Mouse (Mus musculus): ENCODE measurements around the gene Mgp. TPM values are rescaled to one million over a fixed set of nuclear protein-coding genes. Genes with fewer than 3 reads are reported as not detected.

The Mgp gene
- polyA plus RNA-seq (2015; fragmentation: Nextera tagmentation; extraction: Ambion mirVana), result 570 and 632 TPM in 2 replicates

DNA sequence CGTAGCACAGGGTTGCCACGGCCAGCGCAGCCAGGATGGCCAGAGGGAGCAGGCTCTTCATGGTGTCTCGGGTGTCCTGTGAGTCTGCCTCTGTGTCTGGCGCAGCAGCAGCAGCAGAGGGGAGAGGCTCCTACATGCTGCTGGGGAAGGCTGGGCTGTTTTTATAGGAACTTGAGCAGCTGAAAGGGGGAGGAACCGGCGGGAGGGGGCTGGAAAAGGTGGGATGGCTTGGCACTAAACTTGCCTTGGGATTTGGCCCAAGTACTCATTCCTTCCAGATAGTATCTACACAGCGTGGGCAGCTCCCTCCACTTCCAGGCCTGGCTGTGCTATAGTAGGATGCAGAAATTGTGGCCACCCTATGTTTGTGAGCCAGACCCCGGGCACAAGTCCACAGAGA lies at the start of gene Mgp:
Mgp (minus strand) TSS at position 154 of the 400 bp plus-strand sequence.
- peaks cover 9% of the 10 kb centered on the region for H3K36me3 ChIP-seq (ENCODE audit: control insufficient read depth, insufficient read depth)
- no peaks in the 10 kb centered on the region for H3K9me3 ChIP-seq (replicated peaks; ENCODE audit: control insufficient read depth, low read length)
- H3K27me3 ChIP-seq (ENCODE audit: control insufficient read depth, insufficient read depth, low read length), result no peaks in the 10 kb centered on the region
- H3K27ac ChIP-seq (ENCODE audit: low read length), result peak within 1 kb of the TSS; percentile 90
- H3K4me2 ChIP-seq (ENCODE audit: low read depth, low read length), result peak within 1 kb of the TSS; percentile 62
- 26% methylated on average over 9 of the region's 9 CpGs for WGBS
- peak within 1 kb of the TSS; percentile 72 for H3K9ac ChIP-seq (ENCODE audit: low read length)
- peak within 1 kb of the TSS; percentile 56 for H3K4me3 ChIP-seq (ENCODE audit: low read length)
- peak; percentile 80 for ATAC-seq (replicated peaks; ENCODE audit: extremely low read depth, insufficient read depth, low FRiP score)
- peaks cover 11% of the 10 kb centered on the region for H3K4me1 ChIP-seq (ENCODE audit: control insufficient read depth, insufficient read depth, low read length)

DNA sequence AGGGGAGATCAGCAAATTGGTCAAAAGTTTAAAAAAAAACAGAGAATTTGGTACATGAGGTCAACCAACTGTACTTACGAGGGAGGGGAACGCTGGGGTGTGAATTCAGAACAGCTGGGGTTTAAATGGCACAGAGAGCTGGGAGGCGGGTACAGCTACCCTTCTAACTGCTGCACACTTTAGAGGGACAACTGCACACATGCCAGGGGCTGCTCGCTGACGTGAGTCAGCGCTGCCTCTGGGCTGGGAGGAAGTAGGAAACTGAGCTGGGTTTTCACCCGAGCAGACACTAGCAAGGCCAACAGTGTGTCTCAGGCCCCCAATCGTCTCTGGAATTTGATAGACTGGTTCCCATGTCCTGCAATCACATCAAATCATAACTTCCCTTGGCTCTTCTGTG lies 49.4 kb upstream of the Mgp start:
- ATAC-seq (replicated peaks; ENCODE audit: extremely low read depth, insufficient read depth, low FRiP score), result no peak
- H3K27ac ChIP-seq (ENCODE audit: low read length), result peak overlapping the region; percentile 5; the same call in 1 of the 2 replicates
- no peaks in the 10 kb centered on the region for H3K4me1 ChIP-seq (ENCODE audit: control insufficient read depth, insufficient read depth, low read length)
- no peaks in the 10 kb centered on the region for H3K9me3 ChIP-seq (replicated peaks; ENCODE audit: control insufficient read depth, low read length)
- no peak overlapping the region for H3K4me3 ChIP-seq (ENCODE audit: low read length)
- no peaks in the 10 kb centered on the region for H3K27me3 ChIP-seq (ENCODE audit: control insufficient read depth, insufficient read depth, low read length)
- peaks cover 5% of the 10 kb centered on the region for H3K36me3 ChIP-seq (ENCODE audit: control insufficient read depth, insufficient read depth)
- WGBS, result 61% methylated on average over 8 of the region's 8 CpGs
- no peak overlapping the region for H3K9ac ChIP-seq (ENCODE audit: low read length)
- no peak overlapping the region for H3K4me2 ChIP-seq (ENCODE audit: low read depth, low read length)

DNA sequence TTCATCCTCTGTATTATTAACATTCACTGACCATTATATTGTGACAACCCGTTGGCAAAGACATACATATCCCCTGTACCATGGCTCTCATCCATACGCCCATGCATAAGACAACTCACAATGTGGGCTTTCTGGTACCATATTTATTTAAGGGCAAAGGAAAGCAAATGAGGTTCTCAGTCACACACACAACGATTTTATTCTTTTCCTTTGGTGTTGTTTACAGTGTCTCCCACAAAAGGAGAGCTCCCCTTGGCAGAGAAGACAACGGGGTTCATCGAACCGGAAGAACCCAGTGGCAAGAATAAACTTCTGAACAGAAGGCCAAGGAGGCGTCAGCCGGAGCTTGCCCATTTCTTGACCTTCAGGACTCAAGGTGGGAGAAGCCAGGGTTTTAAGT lies 47.9 kb upstream of the Mgp start, which contains the start of gene Pde6h:
Pde6h (plus strand) TSS at position 301 of the 400 bp plus-strand sequence.
- no peaks in the 10 kb centered on the region for H3K27me3 ChIP-seq (ENCODE audit: control insufficient read depth, insufficient read depth, low read length)
- H3K4me3 ChIP-seq (ENCODE audit: low read length), result no peak within 1 kb of the TSS
- 88% methylated on average over 8 of the region's 8 CpGs for WGBS
- H3K4me2 ChIP-seq (ENCODE audit: low read depth, low read length), result no peak within 1 kb of the TSS
- no peak within 1 kb of the TSS for H3K9ac ChIP-seq (ENCODE audit: low read length)
- no peaks in the 10 kb centered on the region for H3K4me1 ChIP-seq (ENCODE audit: control insufficient read depth, insufficient read depth, low read length)
- no peak for ATAC-seq (replicated peaks; ENCODE audit: extremely low read depth, insufficient read depth, low FRiP score)
- H3K36me3 ChIP-seq (ENCODE audit: control insufficient read depth, insufficient read depth), result peaks cover 5% of the 10 kb centered on the region
- no peak within 1 kb of the TSS for H3K27ac ChIP-seq (ENCODE audit: low read length)
- H3K9me3 ChIP-seq (replicated peaks; ENCODE audit: control insufficient read depth, low read length), result no peaks in the 10 kb centered on the region

DNA sequence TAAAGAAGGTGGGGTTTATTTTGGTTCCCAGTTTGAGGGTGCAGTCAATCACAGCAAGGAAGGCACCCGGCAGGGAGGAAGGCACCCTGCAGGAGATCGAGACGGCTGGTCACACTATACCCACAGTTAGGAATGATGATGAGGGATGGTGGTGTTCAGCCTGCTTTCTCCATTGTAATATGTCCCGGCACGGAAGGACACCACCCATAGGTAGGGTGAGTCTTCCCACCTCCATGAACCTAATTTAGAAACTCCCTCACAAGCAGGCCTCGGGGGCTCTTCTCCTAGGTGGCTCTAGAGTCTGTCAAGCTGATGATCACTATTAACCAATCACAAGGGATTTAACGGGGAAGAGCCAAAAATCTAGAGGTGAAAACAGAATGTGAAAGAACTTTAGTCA lies 47.2 kb upstream of the Mgp start:
- Histone ChIP-seq H3K4me1 (ENCODE audit: control insufficient read depth, insufficient read depth, low read length) (no peaks in the 10 kb centered on the region), H3K27ac (ENCODE audit: low read length) (no peak overlapping the region), H3K4me2 (ENCODE audit: low read depth, low read length) (no peak overlapping the region), H3K36me3 (ENCODE audit: control insufficient read depth, insufficient read depth) (peaks cover 5% of the 10 kb centered on the region), H3K9me3 (replicated peaks; ENCODE audit: control insufficient read depth, low read length) (no peaks in the 10 kb centered on the region), H3K4me3 (ENCODE audit: low read length) (no peak overlapping the region), H3K27me3 (ENCODE audit: control insufficient read depth, insufficient read depth, low read length) (no peaks in the 10 kb centered on the region), H3K9ac (ENCODE audit: low read length) (no peak overlapping the region)
- ATAC-seq (replicated peaks; ENCODE audit: extremely low read depth, insufficient read depth, low FRiP score), result no peak
- 83% methylated on average over 7 of the region's 7 CpGs for WGBS

DNA sequence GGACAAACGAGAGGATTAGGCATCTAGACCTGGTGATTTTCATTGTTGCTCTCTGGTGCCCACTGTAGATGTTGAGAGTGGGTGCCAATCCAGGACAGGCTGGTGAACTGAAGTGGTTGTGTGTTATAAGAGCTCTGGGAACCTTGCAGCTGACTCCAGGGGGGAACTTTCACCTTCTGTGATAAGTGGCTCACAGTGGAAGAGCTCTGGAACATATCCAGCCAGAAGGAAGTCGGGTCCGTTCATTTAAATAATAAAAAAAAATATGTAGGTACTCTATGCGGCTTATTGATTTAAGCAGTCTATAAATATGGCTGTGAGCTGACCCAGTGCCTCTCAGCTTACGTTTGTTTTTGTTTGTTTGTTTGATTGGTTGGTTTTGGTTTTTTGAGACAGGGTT lies 46.5 kb upstream of the Mgp start, which contains the start of gene Erp27:
Erp27 (minus strand) TSS at position 101 of the 400 bp plus-strand sequence.
- H3K9me3 ChIP-seq (replicated peaks; ENCODE audit: control insufficient read depth, low read length), result no peaks in the 10 kb centered on the region
- H3K27ac ChIP-seq (ENCODE audit: low read length), result no peak within 1 kb of the TSS
- H3K36me3 ChIP-seq (ENCODE audit: control insufficient read depth, insufficient read depth), result peaks cover 5% of the 10 kb centered on the region
- WGBS, result 54% methylated on average over 5 of the region's 5 CpGs
- no peaks in the 10 kb centered on the region for H3K27me3 ChIP-seq (ENCODE audit: control insufficient read depth, insufficient read depth, low read length)
- ATAC-seq (replicated peaks; ENCODE audit: extremely low read depth, insufficient read depth, low FRiP score), result no peak
- H3K4me2 ChIP-seq (ENCODE audit: low read depth, low read length), result no peak within 1 kb of the TSS
- H3K4me1 ChIP-seq (ENCODE audit: control insufficient read depth, insufficient read depth, low read length), result no peaks in the 10 kb centered on the region
- no peak within 1 kb of the TSS for H3K9ac ChIP-seq (ENCODE audit: low read length)
- no peak within 1 kb of the TSS for H3K4me3 ChIP-seq (ENCODE audit: low read length)

DNA sequence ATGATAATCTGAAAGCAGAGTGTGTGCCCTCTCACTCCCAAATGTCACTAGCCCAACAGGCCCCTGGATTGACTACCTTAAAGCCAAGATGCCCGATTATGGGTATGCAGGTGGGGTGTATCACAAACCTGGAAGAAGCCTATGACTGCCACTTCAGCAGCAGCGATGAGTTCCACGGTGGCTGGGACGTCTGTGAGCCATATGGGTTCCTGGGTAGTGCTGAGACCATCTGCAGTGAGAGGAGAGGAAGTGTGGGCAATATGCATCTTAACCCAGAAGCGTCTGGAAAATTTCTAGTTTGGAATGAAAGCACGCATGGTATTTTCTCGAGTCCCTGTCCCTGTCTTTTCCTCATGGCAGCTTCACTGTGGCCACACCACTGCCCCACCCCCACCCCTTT lies 46.0 kb upstream of the Mgp start:
- no peak for ATAC-seq (replicated peaks; ENCODE audit: extremely low read depth, insufficient read depth, low FRiP score)
- no peak overlapping the region for H3K9ac ChIP-seq (ENCODE audit: low read length)

DNA sequence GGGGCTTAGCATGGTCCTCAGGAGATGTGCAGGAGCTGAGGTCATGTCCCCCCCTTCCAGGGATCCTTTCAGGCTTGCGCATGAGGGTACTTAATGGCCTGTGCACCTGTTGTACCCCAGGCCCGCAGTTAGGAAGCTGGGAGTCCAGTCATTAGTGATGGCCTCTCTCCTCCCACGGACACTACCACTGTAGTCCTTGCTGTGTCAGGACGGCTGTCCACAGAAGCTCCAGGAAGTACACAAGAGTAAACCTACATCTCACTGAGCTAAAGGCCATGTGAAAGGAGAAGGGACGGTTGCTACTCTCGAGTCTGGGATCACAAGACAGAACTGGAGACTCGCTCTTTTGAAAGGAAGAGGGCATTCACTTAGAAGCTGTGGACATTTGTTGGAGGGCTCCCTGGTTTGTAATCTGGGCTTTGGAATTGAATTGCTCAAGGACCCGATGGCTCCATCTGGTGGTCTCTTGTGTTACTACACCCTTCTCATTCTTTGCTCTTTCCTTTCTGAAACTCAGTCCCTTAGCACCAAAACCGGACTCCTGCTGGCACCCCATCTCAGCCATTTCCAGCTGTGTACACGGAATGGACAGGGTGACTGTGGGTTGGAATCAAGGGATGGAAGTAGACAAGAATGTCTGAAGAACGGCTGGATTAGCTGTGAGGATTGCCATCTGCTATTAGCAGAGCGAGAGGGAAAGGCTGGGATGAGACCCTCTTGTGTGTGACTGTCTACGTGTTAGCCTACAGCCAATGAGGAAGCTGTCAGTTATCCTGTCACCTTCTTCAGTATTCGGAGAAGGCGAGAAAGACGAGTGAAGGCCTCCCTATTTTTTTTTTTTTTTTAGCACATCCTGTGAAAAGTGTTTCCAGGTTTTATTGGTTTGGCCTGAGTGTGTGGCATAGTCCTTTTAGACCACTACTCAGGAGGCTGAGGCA lies 45.0 kb upstream of the Mgp start:
- Histone ChIP-seq H3K27me3 (ENCODE audit: control insufficient read depth, insufficient read depth, low read length) (no peaks in the 10 kb centered on the region), H3K27ac (ENCODE audit: low read length) (no peak overlapping the region), H3K9me3 (replicated peaks; ENCODE audit: control insufficient read depth, low read length) (no peaks in the 10 kb centered on the region), H3K4me3 (ENCODE audit: low read length) (no peak overlapping the region), H3K9ac (ENCODE audit: low read length) (peak overlapping the region; percentile 47; the same call in 1 of the 2 replicates), H3K4me2 (ENCODE audit: low read depth, low read length) (no peak overlapping the region), H3K36me3 (ENCODE audit: control insufficient read depth, insufficient read depth) (peaks cover 5% of the 10 kb centered on the region), H3K4me1 (ENCODE audit: control insufficient read depth, insufficient read depth, low read length) (no peaks in the 10 kb centered on the region)
- WGBS, result 33% methylated on average over 16 of the region's 16 CpGs
- 0 out of 2 replicates have a peak, but pooled peaks have one; percentile 3 for ATAC-seq (replicated peaks; ENCODE audit: extremely low read depth, insufficient read depth, low FRiP score)

More for the DNA sequence above, 46.0 kb upstream of the Mgp start:
- H3K4me3 ChIP-seq (ENCODE audit: low read length), result no peak overlapping the region
- H3K9me3 ChIP-seq (replicated peaks; ENCODE audit: control insufficient read depth, low read length), result no peaks in the 10 kb centered on the region
- H3K27me3 ChIP-seq (ENCODE audit: control insufficient read depth, insufficient read depth, low read length), result no peaks in the 10 kb centered on the region
- WGBS, result 72% methylated on average over 7 of the region's 7 CpGs
- H3K36me3 ChIP-seq (ENCODE audit: control insufficient read depth, insufficient read depth), result peaks cover 5% of the 10 kb centered on the region
- no peaks in the 10 kb centered on the region for H3K4me1 ChIP-seq (ENCODE audit: control insufficient read depth, insufficient read depth, low read length)
- no peak overlapping the region for H3K4me2 ChIP-seq (ENCODE audit: low read depth, low read length)
- H3K27ac ChIP-seq (ENCODE audit: low read length), result no peak overlapping the region

DNA sequence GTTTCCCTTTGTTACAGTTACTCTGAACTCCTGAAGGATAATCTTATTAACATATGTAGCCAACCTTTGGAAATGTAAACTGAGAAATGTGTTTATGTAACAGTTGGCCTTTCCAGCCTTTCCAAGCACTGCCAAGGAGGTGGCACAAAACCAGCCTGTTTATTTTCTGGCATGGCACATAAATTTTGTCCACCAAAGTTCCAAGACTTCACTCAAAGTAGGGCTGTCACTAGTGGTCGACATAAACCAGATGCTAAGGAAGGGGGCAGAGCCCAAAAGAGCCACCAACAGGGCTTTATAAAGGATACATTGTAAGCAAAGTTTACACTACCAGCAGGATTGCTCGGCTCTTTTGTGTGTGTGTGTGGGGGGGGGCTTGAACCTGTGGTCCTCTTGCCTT lies 42.3 kb upstream of the Mgp start:
- Histone ChIP-seq H3K27ac (ENCODE audit: low read length) (no peak overlapping the region), H3K9me3 (replicated peaks; ENCODE audit: control insufficient read depth, low read length) (0 out of 2 replicates have a peak, but pooled peaks cover 3% of the 10 kb centered on the region), H3K4me3 (ENCODE audit: low read length) (no peak overlapping the region), H3K4me1 (ENCODE audit: control insufficient read depth, insufficient read depth, low read length) (peaks cover 2% of the 10 kb centered on the region; the same call in 1 of the 2 replicates), H3K27me3 (ENCODE audit: control insufficient read depth, insufficient read depth, low read length) (no peaks in the 10 kb centered on the region), H3K4me2 (ENCODE audit: low read depth, low read length) (no peak overlapping the region), H3K36me3 (ENCODE audit: control insufficient read depth, insufficient read depth) (no peaks in the 10 kb centered on the region), H3K9ac (ENCODE audit: low read length) (no peak overlapping the region)
- ATAC-seq (replicated peaks; ENCODE audit: extremely low read depth, insufficient read depth, low FRiP score), result no peak; the same call in 1 of the 2 replicates
- 11% methylated on average over 2 of the region's 2 CpGs for WGBS

All from heart, embryonic 16.5 days (tissue).